Mouse (Mus musculus): Measurements from ENCODE around the gene Aadacl2. TPM values are rescaled to one million over a fixed set of nuclear protein-coding genes. Genes with fewer than 3 reads are reported as not detected.

The Aadacl2 gene
- polyA plus RNA-seq (2015; fragmentation: Nextera tagmentation; extraction: Ambion mirVana), result not detected in 2 replicates

- H3K4me3 ChIP-seq, result no peak within 1 kb of the TSS
- 86% methylated on average over 1 of the region's 1 CpGs for WGBS
- H3K36me3 ChIP-seq, result no peaks in the 10 kb centered on the region
- no peaks in the 10 kb centered on the region for H3K9me3 ChIP-seq
- H3K4me1 ChIP-seq (replicated peaks), result no peaks in the 10 kb centered on the region
- H3K9ac ChIP-seq, result no peak within 1 kb of the TSS
- ATAC-seq (ENCODE audit: low read depth), result no peak
- H3K27me3 ChIP-seq, result no peaks in the 10 kb centered on the region
- no peak within 1 kb of the TSS for H3K4me2 ChIP-seq
- no peak within 1 kb of the TSS for H3K27ac ChIP-seq (replicated peaks)
These were observed at the start of gene Aadacl2 for GRCm38 (mm10) chr3:60006443-60006842. TSS of gene Aadacl2 (plus strand) at chr3:60006743.

- H3K4me2 ChIP-seq, result no peak overlapping the region
- H3K9ac ChIP-seq, result no peak overlapping the region
- no peaks in the 10 kb centered on the region for H3K36me3 ChIP-seq
- no peaks in the 10 kb centered on the region for H3K9me3 ChIP-seq
- ATAC-seq (ENCODE audit: low read depth), result no peak
- H3K27ac ChIP-seq (replicated peaks), result no peak overlapping the region
- WGBS, result 91% methylated on average over 5 of the region's 5 CpGs
- no peak overlapping the region for H3K4me3 ChIP-seq
- no peaks in the 10 kb centered on the region for H3K27me3 ChIP-seq
- H3K4me1 ChIP-seq (replicated peaks), result no peaks in the 10 kb centered on the region
These were observed 35.7 kb upstream of the Aadacl2 start for GRCm38 (mm10) chr3:59970891-59971290.

GRCm38 (mm10) chr3:59974591-59974990, 32.0 kb upstream of the Aadacl2 start:
- H3K27me3 ChIP-seq, result no peaks in the 10 kb centered on the region
- no peak for ATAC-seq (ENCODE audit: low read depth)
- H3K9ac ChIP-seq, result no peak overlapping the region
- no peaks in the 10 kb centered on the region for H3K4me1 ChIP-seq (replicated peaks)
- no peaks in the 10 kb centered on the region for H3K9me3 ChIP-seq
- H3K27ac ChIP-seq (replicated peaks), result no peak overlapping the region
- H3K4me2 ChIP-seq, result no peak overlapping the region
- no peaks in the 10 kb centered on the region for H3K36me3 ChIP-seq
- no peak overlapping the region for H3K4me3 ChIP-seq

- H3K27ac ChIP-seq (replicated peaks), result no peak overlapping the region
- H3K4me2 ChIP-seq, result no peak overlapping the region
- H3K4me3 ChIP-seq, result no peak overlapping the region
- no peaks in the 10 kb centered on the region for H3K4me1 ChIP-seq (replicated peaks)
- no peaks in the 10 kb centered on the region for H3K27me3 ChIP-seq
- H3K9me3 ChIP-seq, result no peaks in the 10 kb centered on the region
- ATAC-seq (ENCODE audit: low read depth), result no peak
- no peaks in the 10 kb centered on the region for H3K36me3 ChIP-seq
- no peak overlapping the region for H3K9ac ChIP-seq
These were observed 2.9 kb upstream of the Aadacl2 start for GRCm38 (mm10) chr3:60003622-60004021.

- Histone ChIP-seq H3K27ac (replicated peaks) (no peak within 1 kb of the TSS), H3K4me2 (no peak within 1 kb of the TSS), H3K9ac (no peak within 1 kb of the TSS), H3K9me3 (no peaks in the 10 kb centered on the region), H3K4me3 (no peak within 1 kb of the TSS), H3K36me3 (no peaks in the 10 kb centered on the region), H3K4me1 (replicated peaks) (no peaks in the 10 kb centered on the region), H3K27me3 (no peaks in the 10 kb centered on the region)
- WGBS, result 86% methylated on average over 1 of the region's 1 CpGs
- ATAC-seq (ENCODE audit: low read depth), result no peak
These were observed 18.9 kb downstream of the Aadacl2 start, which contains the start of gene Aadac for GRCm38 (mm10) chr3:60025417-60025816. TSS of gene Aadac (plus strand) at chr3:60025717.

- Histone ChIP-seq H3K4me3 (no peak overlapping the region), H3K4me2 (no peak overlapping the region), H3K9ac (no peak overlapping the region), H3K27me3 (no peaks in the 10 kb centered on the region), H3K27ac (replicated peaks) (no peak overlapping the region), H3K36me3 (no peaks in the 10 kb centered on the region), H3K4me1 (replicated peaks) (no peaks in the 10 kb centered on the region), H3K9me3 (no peaks in the 10 kb centered on the region)
- WGBS, result 90% methylated on average over 4 of the region's 4 CpGs
- ATAC-seq (ENCODE audit: low read depth), result no peak
These were observed 25.0 kb downstream of the Aadacl2 start for GRCm38 (mm10) chr3:60031511-60031910.

GRCm38 (mm10) chr3:60046221-60046913, 39.8 kb downstream of the Aadacl2 start:
- ATAC-seq (ENCODE audit: low read depth), result no peak
- H3K4me1 ChIP-seq (replicated peaks), result no peaks in the 10 kb centered on the region
- 69% methylated on average over 3 of the region's 3 CpGs for WGBS

GRCm38 (mm10) chr3:60053231-60053927, 46.8 kb downstream of the Aadacl2 start:
- WGBS, result 82% methylated on average over 3 of the region's 3 CpGs
- H3K27ac ChIP-seq (replicated peaks), result no peak overlapping the region
- no peaks in the 10 kb centered on the region for H3K36me3 ChIP-seq
- H3K4me2 ChIP-seq, result no peak overlapping the region
- H3K27me3 ChIP-seq, result no peaks in the 10 kb centered on the region
- no peaks in the 10 kb centered on the region for H3K4me1 ChIP-seq (replicated peaks)
- no peaks in the 10 kb centered on the region for H3K9me3 ChIP-seq
- no peak overlapping the region for H3K4me3 ChIP-seq
- no peak overlapping the region for H3K9ac ChIP-seq
- ATAC-seq (ENCODE audit: low read depth), result no peak

More at GRCm38 (mm10) chr3:60046221-60046913, 39.8 kb downstream of the Aadacl2 start:
- Histone ChIP-seq H3K9ac (no peak overlapping the region), H3K27me3 (no peaks in the 10 kb centered on the region), H3K27ac (replicated peaks) (no peak overlapping the region), H3K4me2 (no peak overlapping the region), H3K9me3 (no peaks in the 10 kb centered on the region), H3K36me3 (no peaks in the 10 kb centered on the region), H3K4me3 (no peak overlapping the region)

- no peaks in the 10 kb centered on the region for H3K27me3 ChIP-seq
- H3K4me3 ChIP-seq, result no peak overlapping the region
- H3K4me1 ChIP-seq (replicated peaks), result no peaks in the 10 kb centered on the region
- no peak overlapping the region for H3K27ac ChIP-seq (replicated peaks)
- no peak overlapping the region for H3K4me2 ChIP-seq
- no peaks in the 10 kb centered on the region for H3K36me3 ChIP-seq
- no peak overlapping the region for H3K9ac ChIP-seq
- WGBS, result 88% methylated on average over 2 of the region's 2 CpGs
- H3K9me3 ChIP-seq, result no peaks in the 10 kb centered on the region
- ATAC-seq (ENCODE audit: low read depth), result no peak
These were observed 47.4 kb downstream of the Aadacl2 start for GRCm38 (mm10) chr3:60053931-60054330.

GRCm38 (mm10) chr3:60056451-60056850, 49.9 kb downstream of the Aadacl2 start:
- WGBS, result 32% methylated on average over 3 of the region's 3 CpGs
- H3K4me2 ChIP-seq, result no peak overlapping the region
- no peaks in the 10 kb centered on the region for H3K27me3 ChIP-seq

GRCm38 (mm10) chr3:60057070-60057808, 50.7 kb downstream of the Aadacl2 start:
- no peaks in the 10 kb centered on the region for H3K4me1 ChIP-seq (replicated peaks)
- no peak overlapping the region for H3K9ac ChIP-seq
- no peak overlapping the region for H3K27ac ChIP-seq (replicated peaks)
- no peak overlapping the region for H3K4me2 ChIP-seq
- H3K36me3 ChIP-seq, result no peaks in the 10 kb centered on the region
- 88% methylated on average over 2 of the region's 2 CpGs for WGBS
- no peak overlapping the region for H3K4me3 ChIP-seq
- ATAC-seq (ENCODE audit: low read depth), result no peak
- no peaks in the 10 kb centered on the region for H3K9me3 ChIP-seq
- H3K27me3 ChIP-seq, result no peaks in the 10 kb centered on the region

More at GRCm38 (mm10) chr3:60056451-60056850, 49.9 kb downstream of the Aadacl2 start:
- H3K4me1 ChIP-seq (replicated peaks), result no peaks in the 10 kb centered on the region
- H3K4me3 ChIP-seq, result no peak overlapping the region
- H3K9me3 ChIP-seq, result no peaks in the 10 kb centered on the region
- ATAC-seq (ENCODE audit: low read depth), result no peak
- H3K36me3 ChIP-seq, result no peaks in the 10 kb centered on the region
- H3K27ac ChIP-seq (replicated peaks), result no peak overlapping the region
- H3K9ac ChIP-seq, result no peak overlapping the region

- Histone ChIP-seq H3K4me2 (no peak overlapping the region), H3K27me3 (no peaks in the 10 kb centered on the region), H3K4me1 (replicated peaks) (no peaks in the 10 kb centered on the region), H3K27ac (replicated peaks) (no peak overlapping the region), H3K9me3 (no peaks in the 10 kb centered on the region), H3K4me3 (no peak overlapping the region), H3K9ac (no peak overlapping the region), H3K36me3 (no peaks in the 10 kb centered on the region)
- no peak for ATAC-seq (ENCODE audit: low read depth)
- WGBS, result 70% methylated on average over 1 of the region's 1 CpGs
These were observed 51.2 kb downstream of the Aadacl2 start for GRCm38 (mm10) chr3:60057809-60058082.
